Mouse (Mus musculus) hindbrain, embryonic 15.5 days (tissue): ENCODE results near the gene Tmcc1. TPM values are rescaled to one million over a fixed set of nuclear protein-coding genes. Genes with fewer than 3 reads are reported as not detected.

Experiments
- ATAC-seq: fragments of 200-750 bp; cut with Nextera tagmentation; 2 replicates; pipeline ENCODE4 v1.8.0; 2017; ENCODE audit warnings: low read depth, moderate number of reproducible peaks, moderate TSS enrichment; ENCODE audit not compliant: low FRiP score
- H3K27ac ChIP-seq: fragments of 300-500 bp; sonication (generic); replicated peaks from 2 replicates; pipeline ENCODE4 v1.5.1; 2015; ENCODE audit warnings: mild to moderate bottlenecking, inconsistent platforms
- H3K27me3 ChIP-seq: fragments of 300-500 bp; sonication (generic); 2 replicates; pipeline ENCODE4 v1.6.1; 2015; ENCODE audit warnings: control low read depth, inconsistent platforms
- H3K36me3 ChIP-seq: fragments of 300-500 bp; sonication (generic); 2 replicates; pipeline ENCODE4 v1.6.1; 2015; ENCODE audit warnings: control low read depth, inconsistent platforms
- H3K4me1 ChIP-seq: fragments of 300-500 bp; sonication (generic); replicated peaks from 2 replicates; pipeline ENCODE4 v1.6.1; 2015; ENCODE audit warnings: control low read depth, inconsistent platforms
- H3K4me2 ChIP-seq: fragments of 300-500 bp; sonication (generic); 2 replicates; pipeline ENCODE4 v1.6.1; 2015; ENCODE audit warnings: moderate library complexity, mild to moderate bottlenecking, inconsistent platforms
- H3K4me3 ChIP-seq: fragments of 300-500 bp; sonication (generic); 2 replicates; pipeline ENCODE4 v1.5.1; 2015; ENCODE audit warnings: mild to moderate bottlenecking, inconsistent platforms
- H3K9ac ChIP-seq: fragments of 300-500 bp; sonication (generic); 2 replicates; pipeline ENCODE4 v1.6.1; 2015; ENCODE audit warnings: inconsistent platforms
- H3K9me3 ChIP-seq: fragments of 300-500 bp; sonication (generic); 2 replicates; pipeline ENCODE4 v1.6.1; 2016; ENCODE audit warnings: control low read depth, inconsistent platforms
- WGBS: fragments of 180-500 bp; shearing (Covaris S2); methylation state at CpG from one replicate; pipeline ENCODE4 v1.1.7; 2015; 5-methylcytosine and 5-hydroxymethylcytosine counted together
- polyA plus RNA-seq: library from polyadenylated mRNA; unstranded; fragments of >200 nt; fragmentation: Nextera tagmentation; extraction: Ambion mirVana; gene quantifications from 2 replicates; pipeline ENCODE4 v1.2.1, GENCODE M21; 2015

The Tmcc1 gene
- polyA plus RNA-seq, 1 experiment from 2014 or later: 25.7 TPM

DNA sequence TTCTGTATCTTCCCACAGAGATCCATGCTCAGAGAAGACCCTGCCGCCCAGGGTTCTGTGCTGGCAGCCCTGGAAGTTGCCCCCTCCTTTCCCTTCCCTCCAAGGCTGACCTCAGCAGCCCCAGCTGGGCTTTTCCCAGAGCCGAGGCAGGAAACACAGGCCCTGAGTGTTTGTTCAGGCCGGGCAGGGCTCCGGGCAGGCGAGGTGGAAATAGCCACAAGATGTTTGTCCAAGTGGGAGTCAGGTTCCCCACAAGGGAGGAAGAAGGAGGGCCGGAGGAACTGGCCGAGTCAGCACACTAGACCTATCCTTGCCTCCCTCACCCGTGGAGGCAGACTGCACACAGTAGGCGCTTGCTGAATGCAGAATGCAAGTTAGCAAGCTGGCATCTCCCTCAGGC lies 186.6 kb downstream of the Tmcc1 start:
- no peaks in the 10 kb centered on the region for H3K36me3 ChIP-seq
- H3K9ac ChIP-seq: no peak overlapping the region
- H3K4me3 ChIP-seq: no peak overlapping the region
- no peak for ATAC-seq
- H3K27ac ChIP-seq: peak overlapping the region; percentile 41
- peaks cover 2% of the 10 kb centered on the region; the same call in 1 of the 2 replicates for H3K4me1 ChIP-seq
- H3K27me3 ChIP-seq: no peaks in the 10 kb centered on the region
- WGBS: 50% methylated on average over 9 of the region's 9 CpGs
- no peak overlapping the region for H3K4me2 ChIP-seq
- H3K9me3 ChIP-seq: no peaks in the 10 kb centered on the region

DNA sequence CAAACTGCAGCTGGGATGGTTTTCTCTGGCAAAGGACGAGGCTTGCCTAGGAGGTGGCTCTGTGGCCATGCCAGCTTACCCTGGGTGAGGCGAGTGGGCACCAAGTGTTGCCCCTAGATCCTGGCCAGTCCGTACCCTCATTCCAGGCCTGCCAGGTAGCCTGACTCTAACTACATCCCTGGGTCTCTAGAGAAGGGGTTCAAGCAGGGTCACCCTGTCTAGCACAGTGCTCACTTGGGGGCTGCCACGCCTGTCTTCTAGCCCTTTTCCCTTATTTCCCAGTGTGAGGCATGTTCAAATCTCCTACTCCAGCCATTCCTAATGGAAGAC lies 187.4 kb downstream of the Tmcc1 start:
- no peak overlapping the region for H3K4me2 ChIP-seq
- WGBS: 86% methylated on average over 4 of the region's 4 CpGs
- no peaks in the 10 kb centered on the region for H3K36me3 ChIP-seq
- H3K27me3 ChIP-seq: no peaks in the 10 kb centered on the region
- H3K4me1 ChIP-seq: peaks cover 2% of the 10 kb centered on the region; the same call in 1 of the 2 replicates
- H3K4me3 ChIP-seq: no peak overlapping the region
- H3K27ac ChIP-seq: peak overlapping the region; percentile 41; the same call in 1 of the 2 replicates
- H3K9me3 ChIP-seq: no peaks in the 10 kb centered on the region
- ATAC-seq: no peak
- no peak overlapping the region for H3K9ac ChIP-seq

DNA sequence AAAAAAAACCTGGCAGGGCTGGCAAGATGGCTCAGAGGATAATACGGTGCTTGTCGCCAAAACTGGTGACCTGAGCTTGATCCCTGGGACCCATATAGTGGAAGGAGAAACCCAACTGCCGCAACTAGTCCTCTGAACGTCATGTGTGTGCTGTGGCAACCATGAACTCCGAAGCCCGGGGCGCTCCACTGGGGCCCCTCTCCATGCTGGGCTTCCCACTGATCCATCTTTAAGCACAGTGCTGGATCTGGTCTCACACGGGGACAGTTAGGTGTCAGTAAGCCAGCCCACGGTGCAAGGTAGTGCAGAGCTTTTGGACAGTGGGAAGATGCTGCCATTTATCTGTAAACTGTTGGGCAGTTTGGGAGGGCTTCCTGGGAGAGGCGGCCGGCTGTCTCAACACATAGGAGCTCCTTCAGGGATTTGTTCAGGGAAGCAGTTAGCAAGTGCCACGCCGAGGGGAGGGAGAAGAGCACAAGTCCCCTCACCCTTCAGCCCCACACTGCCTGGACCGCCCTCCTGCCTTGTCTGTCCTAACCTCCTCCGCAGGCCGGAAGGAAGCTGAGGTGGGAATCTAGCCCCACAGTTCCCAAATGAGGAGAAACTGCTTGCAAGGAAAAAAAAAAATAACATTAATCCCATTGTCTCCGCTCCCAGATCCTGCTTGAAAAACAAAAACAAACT lies 187.9 kb downstream of the Tmcc1 start:
- no peaks in the 10 kb centered on the region for H3K36me3 ChIP-seq
- no peak overlapping the region for H3K9ac ChIP-seq
- ATAC-seq: no peak
- 75% methylated on average over 17 of the region's 17 CpGs for WGBS
- H3K4me3 ChIP-seq: no peak overlapping the region
- H3K4me1 ChIP-seq: no peaks in the 10 kb centered on the region
- no peak overlapping the region for H3K4me2 ChIP-seq
- H3K9me3 ChIP-seq: no peaks in the 10 kb centered on the region
- no peak overlapping the region for H3K27ac ChIP-seq
- H3K27me3 ChIP-seq: no peaks in the 10 kb centered on the region

DNA sequence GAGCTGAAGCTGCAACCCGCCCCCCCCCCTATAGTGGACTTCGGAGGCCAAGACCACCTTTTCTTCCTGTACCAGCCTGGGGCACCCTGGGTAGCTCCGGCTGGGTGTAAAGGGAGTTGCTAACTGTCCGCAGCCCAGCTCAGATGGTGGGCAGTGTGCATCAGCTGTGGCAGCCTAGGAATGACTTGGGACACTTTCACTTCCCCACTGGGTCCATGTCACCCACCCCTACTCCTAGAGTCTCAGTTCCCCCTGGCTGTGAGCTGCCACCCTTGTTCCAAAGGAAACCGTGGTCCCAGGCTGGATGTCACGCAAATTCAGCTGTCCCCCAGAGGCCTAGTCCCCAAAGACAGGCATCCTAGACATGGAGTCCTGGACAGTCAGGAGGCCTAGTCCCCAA lies 188.6 kb downstream of the Tmcc1 start:
- H3K27me3 ChIP-seq: no peaks in the 10 kb centered on the region
- H3K36me3 ChIP-seq: no peaks in the 10 kb centered on the region
- H3K9ac ChIP-seq: no peak overlapping the region
- no peak overlapping the region for H3K4me3 ChIP-seq
- no peak overlapping the region for H3K4me2 ChIP-seq
- no peak for ATAC-seq
- no peaks in the 10 kb centered on the region for H3K4me1 ChIP-seq
- no peaks in the 10 kb centered on the region for H3K9me3 ChIP-seq
- WGBS: 89% methylated on average over 6 of the region's 6 CpGs
- no peak overlapping the region for H3K27ac ChIP-seq

DNA sequence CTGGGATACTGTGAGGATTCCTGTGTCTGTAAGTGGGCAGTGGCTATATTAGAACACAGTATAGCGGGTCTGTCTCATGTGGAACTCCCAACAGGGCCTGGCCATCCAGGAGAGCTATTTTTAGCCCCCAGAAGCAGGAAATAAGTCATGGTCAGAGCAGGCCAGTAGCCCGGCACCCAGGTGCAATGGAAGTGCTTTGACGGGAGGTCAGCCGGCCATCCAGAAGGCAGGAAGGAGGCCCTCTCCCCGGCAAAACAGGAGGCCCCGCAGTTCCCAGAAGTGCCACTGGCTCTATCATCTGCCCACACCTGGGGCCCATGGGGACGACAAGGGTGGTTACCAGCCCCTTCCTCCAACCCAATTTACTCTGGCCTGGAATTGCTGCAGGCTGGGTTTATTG lies 189.2 kb downstream of the Tmcc1 start:
- no peak overlapping the region for H3K9ac ChIP-seq
- 66% methylated on average over 7 of the region's 7 CpGs for WGBS
- no peaks in the 10 kb centered on the region for H3K36me3 ChIP-seq
- no peaks in the 10 kb centered on the region for H3K4me1 ChIP-seq
- ATAC-seq: no peak
- no peak overlapping the region for H3K4me2 ChIP-seq
- H3K9me3 ChIP-seq: no peaks in the 10 kb centered on the region
- no peak overlapping the region for H3K4me3 ChIP-seq
- H3K27ac ChIP-seq: no peak overlapping the region
- H3K27me3 ChIP-seq: no peaks in the 10 kb centered on the region

DNA sequence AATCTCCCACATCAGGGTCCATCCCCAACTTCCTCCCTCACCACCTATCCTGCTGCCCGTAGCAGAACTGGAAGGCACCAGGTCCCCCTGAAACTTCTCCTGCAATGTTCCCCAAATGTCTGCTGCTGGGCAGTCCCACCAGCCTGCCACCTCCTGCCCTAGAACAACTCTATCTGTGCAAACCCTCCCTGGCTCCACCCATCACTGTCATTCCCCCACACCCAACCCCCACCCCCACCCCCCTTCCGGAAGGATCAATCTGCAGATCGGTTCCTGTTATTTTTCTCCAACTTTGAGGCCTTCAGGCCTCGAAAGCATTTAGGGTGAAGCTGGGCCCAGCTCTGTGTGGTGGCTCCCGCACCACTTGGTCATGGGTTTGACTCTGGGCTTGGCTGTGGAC lies 189.8 kb downstream of the Tmcc1 start:
- no peak overlapping the region for H3K9ac ChIP-seq
- no peaks in the 10 kb centered on the region for H3K36me3 ChIP-seq
- no peaks in the 10 kb centered on the region for H3K4me1 ChIP-seq
- WGBS: 83% methylated on average over 5 of the region's 5 CpGs
- ATAC-seq: no peak
- H3K27me3 ChIP-seq: no peaks in the 10 kb centered on the region
- H3K4me2 ChIP-seq: no peak overlapping the region
- H3K4me3 ChIP-seq: no peak overlapping the region
- H3K9me3 ChIP-seq: no peaks in the 10 kb centered on the region
- no peak overlapping the region for H3K27ac ChIP-seq

DNA sequence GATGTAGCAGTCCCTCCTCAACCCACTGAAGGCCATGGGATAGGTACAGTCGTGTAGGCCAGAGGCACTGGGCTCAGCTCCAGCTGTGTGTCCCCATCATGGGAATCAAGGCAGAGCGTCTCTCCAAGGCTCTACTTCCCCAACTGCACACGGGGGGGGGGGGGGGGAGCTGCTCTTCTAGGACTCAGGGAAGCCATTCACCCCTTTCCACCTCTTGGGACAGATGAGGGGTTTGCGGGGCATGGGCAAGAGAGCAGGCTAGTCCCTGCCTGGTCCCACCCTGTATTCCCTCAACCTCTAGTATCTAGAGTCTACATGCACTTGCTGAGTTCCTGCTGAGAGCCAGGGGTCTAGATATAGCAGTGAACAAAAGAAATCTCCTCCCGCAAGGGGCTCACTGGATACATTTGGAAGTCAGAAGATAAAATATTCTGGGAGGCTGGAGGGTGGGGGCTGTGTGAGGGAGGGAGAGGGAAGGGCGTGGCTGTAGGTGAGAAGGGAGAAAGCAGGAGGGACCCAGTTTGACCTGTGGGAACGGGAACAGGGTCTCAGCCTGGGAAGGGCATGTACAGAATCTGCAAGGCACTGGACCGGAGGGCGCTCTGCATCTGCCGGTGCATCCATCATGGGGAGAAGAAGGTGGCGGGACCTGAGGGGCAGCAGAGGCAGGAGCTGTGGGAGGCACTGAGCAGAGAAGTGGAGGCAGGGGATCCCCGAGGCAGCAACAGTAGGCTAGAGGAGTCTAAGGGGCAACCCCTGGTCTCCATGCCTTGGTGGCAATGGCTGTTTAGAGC lies 190.8 kb downstream of the Tmcc1 start:
- Histone ChIP-seq H3K27ac (no peak overlapping the region), H3K9me3 (no peaks in the 10 kb centered on the region), H3K9ac (no peak overlapping the region), H3K4me2 (no peak overlapping the region), H3K4me3 (no peak overlapping the region), H3K36me3 (no peaks in the 10 kb centered on the region), H3K4me1 (no peaks in the 10 kb centered on the region), H3K27me3 (no peaks in the 10 kb centered on the region)
- ATAC-seq: no peak
- WGBS: 68% methylated on average over 12 of the region's 12 CpGs

DNA sequence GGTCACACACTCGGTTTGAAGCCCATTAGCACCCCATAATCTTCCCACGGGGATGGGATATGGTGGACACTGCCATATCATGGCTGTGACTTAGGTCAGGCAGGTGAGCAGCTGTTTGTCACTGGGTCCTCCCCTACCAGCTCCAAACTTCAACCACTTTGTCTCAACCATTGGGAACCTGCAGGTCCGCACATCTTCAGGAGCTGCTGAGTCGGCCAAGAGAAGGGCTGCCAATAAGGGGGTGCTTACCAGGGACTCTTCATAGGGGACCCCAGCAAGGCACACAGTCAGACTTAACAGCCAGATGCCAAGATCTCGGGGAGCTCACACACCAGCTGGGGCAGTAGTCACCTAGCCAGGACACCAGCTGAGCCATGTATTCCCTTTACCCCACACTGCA lies 192.4 kb downstream of the Tmcc1 start:
- Histone ChIP-seq H3K9ac (no peak overlapping the region), H3K4me2 (no peak overlapping the region), H3K36me3 (no peaks in the 10 kb centered on the region), H3K27ac (no peak overlapping the region), H3K4me1 (no peaks in the 10 kb centered on the region), H3K27me3 (peaks cover 3% of the 10 kb centered on the region), H3K9me3 (no peaks in the 10 kb centered on the region), H3K4me3 (no peak overlapping the region)
- no peak for ATAC-seq
- WGBS: 87% methylated on average over 5 of the region's 5 CpGs

DNA sequence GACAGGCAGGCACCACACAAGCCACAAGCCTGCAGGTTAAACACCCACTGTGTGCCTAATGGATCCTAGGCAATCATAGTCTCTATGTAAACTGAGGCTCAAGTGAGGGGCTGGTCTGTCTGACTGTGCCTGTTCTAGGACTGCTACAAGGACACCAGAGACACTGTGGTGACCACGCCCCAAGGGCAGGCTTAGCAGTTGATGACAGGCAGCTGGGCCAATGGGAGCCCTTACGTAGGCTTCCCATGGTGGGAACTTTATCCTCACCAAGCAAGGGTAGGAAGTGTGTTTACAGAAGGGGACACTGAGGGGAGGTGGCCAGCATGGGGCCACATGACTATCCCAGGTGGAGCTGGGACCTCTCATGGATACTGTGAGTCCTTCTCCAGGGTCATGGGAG lies 194.1 kb downstream of the Tmcc1 start:
- peaks cover 8% of the 10 kb centered on the region for H3K4me1 ChIP-seq
- no peaks in the 10 kb centered on the region for H3K36me3 ChIP-seq
- H3K27ac ChIP-seq: no peak overlapping the region
- no peak overlapping the region for H3K4me2 ChIP-seq
- no peak overlapping the region for H3K9ac ChIP-seq
- ATAC-seq: no peak
- peaks cover 7% of the 10 kb centered on the region for H3K27me3 ChIP-seq
- no peaks in the 10 kb centered on the region for H3K9me3 ChIP-seq
- no peak overlapping the region for H3K4me3 ChIP-seq
- WGBS: 85% methylated on average over 2 of the region's 2 CpGs

DNA sequence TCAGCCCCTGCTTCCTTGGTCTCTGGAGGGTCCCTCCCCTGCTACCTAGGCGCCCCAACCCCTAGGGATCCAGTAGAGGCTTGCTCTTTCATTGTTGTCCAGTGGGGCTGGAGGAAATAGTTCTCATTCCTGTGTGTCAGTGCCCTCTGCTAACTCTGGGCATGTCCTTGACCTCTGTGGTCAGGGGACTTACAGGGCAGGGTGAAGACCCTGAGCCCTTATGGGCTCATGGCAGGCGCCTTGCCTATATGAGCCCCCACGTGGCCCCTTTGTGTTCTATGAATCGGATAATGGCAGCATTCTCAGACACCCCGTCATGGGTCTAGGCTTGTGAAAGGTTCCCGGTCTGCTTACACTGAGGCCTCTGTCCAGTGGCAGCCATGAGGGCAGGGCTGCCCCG lies 194.5 kb downstream of the Tmcc1 start:
- peaks cover 13% of the 10 kb centered on the region for H3K4me1 ChIP-seq
- no peaks in the 10 kb centered on the region for H3K9me3 ChIP-seq
- H3K36me3 ChIP-seq: no peaks in the 10 kb centered on the region
- WGBS: 73% methylated on average over 7 of the region's 7 CpGs
- no peak overlapping the region for H3K4me3 ChIP-seq
- peaks cover 8% of the 10 kb centered on the region for H3K27me3 ChIP-seq
- ATAC-seq: no peak
- no peak overlapping the region for H3K9ac ChIP-seq
- H3K4me2 ChIP-seq: no peak overlapping the region
- H3K27ac ChIP-seq: no peak overlapping the region

DNA sequence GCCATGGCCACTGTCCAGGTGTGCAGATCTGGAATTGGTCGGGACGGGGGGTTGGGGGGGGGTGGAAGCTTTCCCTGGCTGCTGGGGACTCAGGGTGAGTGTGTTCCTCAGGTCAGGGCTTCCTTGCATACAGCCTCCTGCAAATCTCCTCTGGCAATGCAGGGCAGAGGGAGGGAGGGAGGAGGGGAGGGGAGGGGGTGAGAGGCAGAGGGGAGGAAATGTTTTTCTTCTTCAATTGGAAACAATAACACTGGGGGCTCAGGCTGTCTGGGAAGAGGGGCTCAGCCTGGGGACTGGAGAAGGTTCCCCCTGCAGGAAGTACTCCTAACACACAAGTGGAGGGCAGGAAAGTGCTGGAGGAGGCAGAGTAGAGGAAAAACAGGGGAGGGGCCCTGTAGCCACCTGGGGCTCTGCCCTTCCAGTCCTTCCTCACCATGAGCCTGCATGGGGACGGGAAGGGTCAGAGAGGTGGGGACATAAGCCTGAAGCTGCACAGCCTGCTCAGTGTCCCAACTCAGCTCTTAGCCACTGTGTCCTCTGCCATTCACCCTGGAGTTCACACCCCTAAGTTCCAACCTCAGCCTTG lies 195.5 kb downstream of the Tmcc1 start:
- H3K4me2 ChIP-seq: no peak overlapping the region
- no peaks in the 10 kb centered on the region for H3K36me3 ChIP-seq
- H3K4me1 ChIP-seq: peaks cover 20% of the 10 kb centered on the region
- H3K27ac ChIP-seq: no peak overlapping the region
- no peak overlapping the region for H3K9ac ChIP-seq
- ATAC-seq: no peak
- 28% methylated on average over 3 of the region's 3 CpGs for WGBS
- H3K4me3 ChIP-seq: no peak overlapping the region
- H3K9me3 ChIP-seq: no peaks in the 10 kb centered on the region
- H3K27me3 ChIP-seq: peaks cover 17% of the 10 kb centered on the region

DNA sequence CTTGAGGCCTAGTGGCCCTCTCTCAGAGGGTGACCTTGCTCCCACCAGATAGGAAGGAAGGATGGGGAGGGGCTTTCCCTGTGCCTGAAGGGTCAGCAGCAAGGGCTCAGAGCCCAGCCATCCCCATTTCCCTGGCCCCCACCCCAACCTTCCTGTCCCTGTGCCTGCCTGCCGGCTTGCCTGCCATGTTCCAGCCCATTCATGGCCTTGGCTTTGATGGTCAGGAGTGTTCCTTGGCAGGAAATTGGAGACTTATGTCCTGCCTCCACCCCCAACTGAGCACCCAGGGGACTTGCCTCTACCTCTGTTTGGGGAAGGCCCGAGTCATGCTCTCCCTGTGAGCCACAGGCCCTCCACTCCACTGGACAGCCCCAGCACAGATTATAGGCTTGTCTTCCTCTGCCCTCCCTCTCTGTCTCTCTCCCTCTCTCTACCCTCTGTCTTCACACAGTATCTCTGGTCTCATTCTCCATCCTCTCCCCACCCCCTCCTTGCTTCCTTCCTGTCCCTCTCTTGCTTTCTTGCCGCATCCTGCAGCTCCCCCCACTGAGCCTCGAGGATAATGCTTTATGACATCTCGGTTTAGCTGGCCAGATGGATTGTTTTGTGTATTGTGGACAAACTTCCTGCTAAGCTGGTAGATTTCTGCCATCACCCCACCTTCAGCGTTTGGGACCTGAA lies 197.0 kb downstream of the Tmcc1 start:
- ATAC-seq: no peak
- 34% methylated on average over 6 of the region's 6 CpGs for WGBS
- Histone ChIP-seq H3K4me2 (no peak overlapping the region), H3K27ac (no peak overlapping the region; the same call in 1 of the 2 replicates), H3K4me3 (no peak overlapping the region), H3K4me1 (peaks cover 23% of the 10 kb centered on the region), H3K9me3 (no peaks in the 10 kb centered on the region), H3K9ac (no peak overlapping the region), H3K36me3 (no peaks in the 10 kb centered on the region), H3K27me3 (peaks cover 32% of the 10 kb centered on the region)
